Mouse (Mus musculus): ENCODE measurements at regions not wholly inside any gene's neighbourhood (a gene's known extent, or its start where the extent isn't known, plus 50 kb on each side); places are given as distances from the start of the nearest gene placed in this dataset.

DNA sequence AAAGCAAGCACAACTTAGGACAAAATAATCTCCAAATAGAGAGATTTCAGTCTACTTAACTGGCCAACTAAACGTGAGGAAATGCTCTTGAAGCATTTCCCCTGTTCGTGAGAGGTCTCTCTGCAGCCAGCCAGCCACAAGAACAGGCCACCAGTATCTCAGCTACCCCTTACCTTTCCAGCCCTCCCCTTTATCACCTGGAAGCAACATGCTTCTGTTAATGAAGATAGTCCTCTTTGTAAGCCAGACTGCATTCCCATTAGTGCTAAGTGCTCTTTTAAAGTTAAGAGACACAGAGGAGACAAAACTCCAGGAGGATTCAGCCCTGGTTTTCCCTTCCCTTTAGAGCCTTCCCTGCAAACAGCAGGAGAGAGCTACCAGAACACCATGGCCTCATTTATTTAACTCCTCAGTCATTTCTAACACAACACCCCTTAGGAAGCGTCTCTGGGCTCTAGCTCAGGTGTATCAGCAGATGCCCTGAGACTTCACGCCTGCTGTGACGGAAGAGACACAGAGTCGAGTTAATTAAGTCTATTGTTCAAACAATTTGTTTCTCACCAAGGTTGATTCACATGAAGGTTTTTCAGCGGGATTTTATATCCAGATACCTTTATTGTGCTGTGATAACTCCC, 157.8 kb upstream of the Nabp1 start:
- TF ChIP-seq CTCF (IDR thresholded peaks at IDR 0.05; ENCODE audit: low read depth) (no peak), EP300 (IDR thresholded peaks at IDR 0.05; ENCODE audit: low read depth) (no peak)
